Mouse (Mus musculus): ENCODE measurements around the gene Ndufb7. TPM values are rescaled to one million over a fixed set of nuclear protein-coding genes. Genes with fewer than 3 reads are reported as not detected.

The Ndufb7 gene
- polyA plus RNA-seq, 1 experiment = not detected

GRCm38 (mm10) chr8:83594167-83595049 is 27.9 kb downstream of the Ndufb7 start:
- no peak for TF ChIP-seq CTCF (IDR thresholded peaks at IDR 0.05; ENCODE audit: insufficient read depth, low read depth, low read length)
- peak; percentile 98 for TF ChIP-seq POLR2A (IDR thresholded peaks at IDR 0.05; ENCODE audit: insufficient read depth, low read depth, low read length)
- Histone ChIP-seq H3K27ac (ENCODE audit: insufficient read depth, low read depth, low read length) (peak overlapping the region; percentile 93), H3K4me3 (ENCODE audit: insufficient read depth, low read depth, low read length) (peak overlapping the region; percentile 73), H3K4me1 (ENCODE audit: control insufficient read depth, insufficient read depth, low read length) (peaks cover 13% of the 10 kb centered on the region)
- WGBS = under 1% methylated on average over 43 of the region's 43 CpGs

GRCm38 (mm10) chr8:83595050-83595345 is 28.5 kb downstream of the Ndufb7 start:
- Histone ChIP-seq H3K4me3 (ENCODE audit: insufficient read depth, low read depth, low read length) (peak overlapping the region; percentile 45; the same call in 1 of the 2 replicates), H3K4me1 (ENCODE audit: control insufficient read depth, insufficient read depth, low read length) (peaks cover 13% of the 10 kb centered on the region), H3K27ac (ENCODE audit: insufficient read depth, low read depth, low read length) (peak overlapping the region; percentile 93)
- 24% methylated on average over 3 of the region's 3 CpGs for WGBS

GRCm38 (mm10) chr8:83596369-83596768 is 29.9 kb downstream of the Ndufb7 start:
- Histone ChIP-seq H3K27ac (ENCODE audit: insufficient read depth, low read depth, low read length) (no peak overlapping the region), H3K4me3 (ENCODE audit: insufficient read depth, low read depth, low read length) (no peak overlapping the region), H3K4me1 (ENCODE audit: control insufficient read depth, insufficient read depth, low read length) (peaks cover 9% of the 10 kb centered on the region)
- TF ChIP-seq CTCF (IDR thresholded peaks at IDR 0.05; ENCODE audit: insufficient read depth, low read depth, low read length) (no peak), POLR2A (IDR thresholded peaks at IDR 0.05; ENCODE audit: insufficient read depth, low read depth, low read length) (no peak)
- 11% methylated on average over 3 of the region's 3 CpGs for WGBS

GRCm38 (mm10) chr8:83598146-83598545 is 31.7 kb downstream of the Ndufb7 start:
- no peak overlapping the region for H3K4me3 ChIP-seq (ENCODE audit: insufficient read depth, low read depth, low read length)
- TF ChIP-seq POLR2A (IDR thresholded peaks at IDR 0.05; ENCODE audit: insufficient read depth, low read depth, low read length) = no peak
- no peak for TF ChIP-seq CTCF (IDR thresholded peaks at IDR 0.05; ENCODE audit: insufficient read depth, low read depth, low read length)
- 16% methylated on average over 1 of the region's 1 CpGs for WGBS
- H3K27ac ChIP-seq (ENCODE audit: insufficient read depth, low read depth, low read length) = no peak overlapping the region; the same call in 1 of the 2 replicates
- no peaks in the 10 kb centered on the region for H3K4me1 ChIP-seq (ENCODE audit: control insufficient read depth, insufficient read depth, low read length)

GRCm38 (mm10) chr8:83599814-83600213 is 33.3 kb downstream of the Ndufb7 start:
- Histone ChIP-seq H3K4me1 (ENCODE audit: control insufficient read depth, insufficient read depth, low read length) (no peaks in the 10 kb centered on the region), H3K4me3 (ENCODE audit: insufficient read depth, low read depth, low read length) (no peak overlapping the region), H3K27ac (ENCODE audit: insufficient read depth, low read depth, low read length) (no peak overlapping the region)
- TF ChIP-seq POLR2A (IDR thresholded peaks at IDR 0.05; ENCODE audit: insufficient read depth, low read depth, low read length) = no peak

GRCm38 (mm10) chr8:83602650-83603029 is 36.2 kb downstream of the Ndufb7 start:
- Histone ChIP-seq H3K27ac (ENCODE audit: insufficient read depth, low read depth, low read length) (no peak overlapping the region), H3K4me3 (ENCODE audit: insufficient read depth, low read depth, low read length) (no peak overlapping the region), H3K4me1 (ENCODE audit: control insufficient read depth, insufficient read depth, low read length) (no peaks in the 10 kb centered on the region)
- WGBS = 72% methylated on average over 2 of the region's 2 CpGs
- no peak for TF ChIP-seq CTCF (IDR thresholded peaks at IDR 0.05; ENCODE audit: insufficient read depth, low read depth, low read length)
- TF ChIP-seq POLR2A (IDR thresholded peaks at IDR 0.05; ENCODE audit: insufficient read depth, low read depth, low read length) = no peak

- no peak for TF ChIP-seq CTCF (IDR thresholded peaks at IDR 0.05; ENCODE audit: insufficient read depth, low read depth, low read length)
- TF ChIP-seq POLR2A (IDR thresholded peaks at IDR 0.05; ENCODE audit: insufficient read depth, low read depth, low read length) = peak; percentile 84
- Histone ChIP-seq H3K4me1 (ENCODE audit: control insufficient read depth, insufficient read depth, low read length) (peaks cover 19% of the 10 kb centered on the region), H3K4me3 (ENCODE audit: insufficient read depth, low read depth, low read length) (peak within 1 kb of the TSS; percentile 83), H3K27ac (ENCODE audit: insufficient read depth, low read depth, low read length) (peak within 1 kb of the TSS; percentile 89)
- WGBS = under 1% methylated on average over 69 of the region's 69 CpGs
Observed at GRCm38 (mm10) chr8:83607661-83608397, 41.4 kb downstream of the Ndufb7 start, which contains the start of the genes Tecr and Dnajb1. Gene Tecr, minus strand, starts transcription at chr8:83607971. Gene Dnajb1, plus strand, starts transcription at chr8:83608193.

GRCm38 (mm10) chr8:83608398-83608829 is 41.9 kb downstream of the Ndufb7 start:
- WGBS = under 1% methylated on average over 51 of the region's 51 CpGs
- TF ChIP-seq CTCF (IDR thresholded peaks at IDR 0.05; ENCODE audit: insufficient read depth, low read depth, low read length) (no peak), POLR2A (IDR thresholded peaks at IDR 0.05; ENCODE audit: insufficient read depth, low read depth, low read length) (no peak)

GRCm38 (mm10) chr8:83609086-83609485 is 42.6 kb downstream of the Ndufb7 start:
- H3K4me1 ChIP-seq (ENCODE audit: control insufficient read depth, insufficient read depth, low read length) = peaks cover 19% of the 10 kb centered on the region
- H3K27ac ChIP-seq (ENCODE audit: insufficient read depth, low read depth, low read length) = 0 out of 2 replicates have a peak overlapping the region, but pooled peaks have one; percentile 89
- 12% methylated on average over 9 of the region's 9 CpGs for WGBS
- TF ChIP-seq POLR2A (IDR thresholded peaks at IDR 0.05; ENCODE audit: insufficient read depth, low read depth, low read length) = no peak
- H3K4me3 ChIP-seq (ENCODE audit: insufficient read depth, low read depth, low read length) = peak overlapping the region; percentile 83; the same call in 1 of the 2 replicates

More at GRCm38 (mm10) chr8:83608398-83608829, 41.9 kb downstream of the Ndufb7 start:
- peak overlapping the region; percentile 89 for H3K27ac ChIP-seq (ENCODE audit: insufficient read depth, low read depth, low read length)
- H3K4me3 ChIP-seq (ENCODE audit: insufficient read depth, low read depth, low read length) = peak overlapping the region; percentile 83
- peaks cover 19% of the 10 kb centered on the region for H3K4me1 ChIP-seq (ENCODE audit: control insufficient read depth, insufficient read depth, low read length)
